Mouse (Mus musculus) MEL (cell line): ENCODE results near the gene Kiss1r.

Experiments
- CTCF ChIP-seq, 3 experiments: IDR thresholded peaks in 2 of 3; conservative IDR thresholded peaks in 1 of 3; 2 replicates each; pipeline ENCODE4 v1.5.1; 2011 to 2012; ENCODE audit warnings: low read length in 3 of 3, low read depth in 2 of 3, mild to moderate bottlenecking in 2 of 3, improper control_type of control experiment in 1 of 3, inconsistent platforms in 1 of 3, mixed read lengths in 1 of 3, moderate library complexity in 1 of 3; ENCODE audit not compliant: control insufficient read depth in 1 of 3, insufficient read depth in 1 of 3, poor library complexity in 1 of 3, severe bottlenecking in 1 of 3
- E2F4 ChIP-seq: IDR thresholded peaks from 2 replicates; pipeline ENCODE4 v1.6.1; 2011; ENCODE audit warnings: low read depth, low read length, improper control_type of control experiment, borderline replicate concordance
- EP300 ChIP-seq, 2 experiments: IDR thresholded peaks; 2 replicates each; pipeline ENCODE4 v1.6.1; 2011; ENCODE audit warnings: improper control_type of control experiment in 2 of 2, low read length in 2 of 2, low read depth in 1 of 2, mild to moderate bottlenecking in 1 of 2
- GABPA ChIP-seq: IDR thresholded peaks from 2 replicates; pipeline ENCODE4 v1.6.1; 2012; ENCODE audit warnings: low read depth, mild to moderate bottlenecking, inconsistent platforms, low read length, improper control_type of control experiment, moderate library complexity
- GATA1 ChIP-seq: IDR thresholded peaks from 2 replicates; pipeline ENCODE4 v1.6.1; 2011; ENCODE audit warnings: low read depth, low read length, improper control_type of control experiment
- POLR2A ChIP-seq, 2 experiments: IDR thresholded peaks; 2 replicates each; pipeline ENCODE4 v1.6.1; 2011 to 2012; ENCODE audit warnings: low read length in 2 of 2, mild to moderate bottlenecking in 2 of 2, control low read depth in 1 of 2, improper control_type of control experiment in 1 of 2, low read depth in 1 of 2, moderate library complexity in 1 of 2; ENCODE audit not compliant: control insufficient read depth in 1 of 2, insufficient read depth in 1 of 2, poor library complexity in 1 of 2
- POLR2AphosphoS2 ChIP-seq: IDR thresholded peaks from 2 replicates; pipeline ENCODE4 v1.6.1; 2011; ENCODE audit warnings: low read length, improper control_type of control experiment
- RAD21 ChIP-seq: IDR thresholded peaks from 2 replicates; pipeline ENCODE4 v1.6.1; 2011; ENCODE audit warnings: mild to moderate bottlenecking, low read depth, low read length, improper control_type of control experiment
- SMC3 ChIP-seq: IDR thresholded peaks from 2 replicates; pipeline ENCODE4 v1.6.1; 2011; ENCODE audit warnings: low read depth, low read length, improper control_type of control experiment
- UBTF ChIP-seq: IDR thresholded peaks from 2 replicates; pipeline ENCODE4 v1.6.1; 2012; ENCODE audit warnings: low read depth, mild to moderate bottlenecking, inconsistent platforms, low read length, improper control_type of control experiment, moderate library complexity, borderline replicate concordance; ENCODE audit not compliant: insufficient read depth
- USF2 ChIP-seq, 2 experiments: IDR thresholded peaks; 2 replicates each; pipeline ENCODE4 v1.6.1; 2011 to 2012; ENCODE audit warnings: improper control_type of control experiment in 2 of 2, low read length in 2 of 2, borderline replicate concordance in 1 of 2, inconsistent platforms in 1 of 2, low read depth in 1 of 2, mild to moderate bottlenecking in 1 of 2; ENCODE audit not compliant: insufficient read depth in 1 of 2
- ZMIZ1 ChIP-seq: IDR thresholded peaks from 2 replicates; pipeline ENCODE4 v1.6.1; 2012; ENCODE audit warnings: low read depth, mild to moderate bottlenecking, inconsistent platforms, low read length, improper control_type of control experiment, moderate library complexity

- TF ChIP-seq EP300 (IDR thresholded peaks at IDR 0.05; ENCODE audit: low read depth in 1 of 2, low read length in 2 of 2) = no peak
- TF ChIP-seq POLR2A (IDR thresholded peaks at IDR 0.05; ENCODE audit: control insufficient read depth in 1 of 2, insufficient read depth in 1 of 2, low read depth in 1 of 2, low read length in 2 of 2, poor library complexity in 1 of 2) = no peak
- no peak for TF ChIP-seq GATA1
- no peak for TF ChIP-seq UBTF
- TF ChIP-seq E2F4 = no peak
- TF ChIP-seq ZMIZ1 = no peak
- TF ChIP-seq CTCF (IDR thresholded peaks at IDR 0.05 in 2 of 3, conservative IDR thresholded peaks at IDR 0.05 in 1 of 3; ENCODE audit: control insufficient read depth in 1 of 3, insufficient read depth in 1 of 3, low read depth in 2 of 3, low read length in 3 of 3, poor library complexity in 1 of 3, severe bottlenecking in 1 of 3) = no peak
- TF ChIP-seq SMC3 = no peak
- TF ChIP-seq RAD21 = no peak
- TF ChIP-seq GABPA = no peak
- no peak for TF ChIP-seq USF2 (IDR thresholded peaks at IDR 0.05; ENCODE audit: borderline replicate concordance in 1 of 2, insufficient read depth in 1 of 2, low read depth in 1 of 2, low read length in 2 of 2)
- no peak for TF ChIP-seq POLR2AphosphoS2
Measured at GRCm38 (mm10) chr10:79896814-79897213, 20.0 kb upstream of the Kiss1r start.
